Mouse (Mus musculus): ENCODE data around the gene Plekhb2. TPM values are rescaled to one million over a fixed set of nuclear protein-coding genes. Genes with fewer than 3 reads are reported as not detected.

Plekhb2 gene
- total RNA-seq, 2 experiments from 2014 or later: 66.9 to 72.3 TPM

DNA sequence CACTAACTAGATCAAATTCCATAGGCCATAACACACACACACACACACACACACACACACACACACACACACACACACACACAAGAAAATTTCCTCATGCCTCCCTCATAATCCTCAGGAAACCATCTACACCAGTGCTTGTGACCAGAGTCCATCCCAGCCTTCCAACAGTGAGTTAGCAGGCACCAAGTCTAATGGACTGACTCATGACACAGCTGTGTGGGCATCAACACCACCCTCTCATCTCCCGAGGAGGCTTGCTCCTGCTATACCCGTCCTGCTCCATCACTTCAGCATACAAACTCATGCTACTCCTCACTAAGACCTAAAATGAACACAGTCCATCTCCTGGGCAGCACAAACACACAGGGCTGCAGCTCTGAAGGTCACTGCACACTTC lies 18.8 kb upstream of the Plekhb2 start:
- no peak for DNase-seq
- intact Hi-C loops (cut with DNase I): no loop called here

DNA sequence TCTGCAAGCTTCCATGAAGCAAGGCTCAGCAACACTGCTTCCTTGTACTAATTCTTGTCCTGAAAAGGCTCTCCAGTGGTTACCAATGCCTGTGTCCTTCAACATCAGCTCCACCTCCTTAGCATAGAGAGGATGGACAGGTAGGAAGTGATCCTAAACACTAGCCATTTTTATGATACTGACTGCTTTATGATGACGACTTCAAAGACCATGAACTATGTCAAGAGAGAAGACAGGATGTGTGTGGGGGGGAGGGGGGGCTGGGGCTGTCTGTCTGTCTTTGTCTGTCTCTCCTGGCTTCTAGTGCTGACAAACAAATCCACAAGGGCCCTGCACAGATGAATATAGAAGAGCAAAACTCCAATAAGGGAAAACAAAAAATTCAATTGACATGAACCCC lies 18.4 kb upstream of the Plekhb2 start:
- intact Hi-C loops (cut with DNase I): no loop called here
- no peak for DNase-seq

DNA sequence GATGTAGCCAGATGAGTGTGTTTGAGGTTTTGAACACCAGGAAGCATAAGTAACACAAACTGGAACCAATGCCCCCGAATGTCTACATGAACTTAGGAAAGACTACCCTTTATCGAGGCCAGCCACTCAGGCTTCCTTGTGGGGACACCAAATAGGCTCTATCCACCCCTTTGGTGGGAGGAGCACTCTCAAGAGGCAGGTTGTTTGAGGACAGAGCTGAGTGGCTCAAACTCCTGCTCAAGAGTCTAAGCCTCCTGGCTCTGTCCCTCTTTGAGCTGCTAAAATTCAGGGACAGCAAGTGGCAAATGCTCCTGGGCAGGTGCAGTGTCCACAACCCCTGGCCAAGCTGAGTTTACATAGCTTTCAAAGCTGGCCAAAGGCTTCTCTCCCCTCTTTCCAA lies 14.9 kb upstream of the Plekhb2 start:
- intact Hi-C loops (cut with DNase I): no loop called here
- DNase-seq: no peak

DNA sequence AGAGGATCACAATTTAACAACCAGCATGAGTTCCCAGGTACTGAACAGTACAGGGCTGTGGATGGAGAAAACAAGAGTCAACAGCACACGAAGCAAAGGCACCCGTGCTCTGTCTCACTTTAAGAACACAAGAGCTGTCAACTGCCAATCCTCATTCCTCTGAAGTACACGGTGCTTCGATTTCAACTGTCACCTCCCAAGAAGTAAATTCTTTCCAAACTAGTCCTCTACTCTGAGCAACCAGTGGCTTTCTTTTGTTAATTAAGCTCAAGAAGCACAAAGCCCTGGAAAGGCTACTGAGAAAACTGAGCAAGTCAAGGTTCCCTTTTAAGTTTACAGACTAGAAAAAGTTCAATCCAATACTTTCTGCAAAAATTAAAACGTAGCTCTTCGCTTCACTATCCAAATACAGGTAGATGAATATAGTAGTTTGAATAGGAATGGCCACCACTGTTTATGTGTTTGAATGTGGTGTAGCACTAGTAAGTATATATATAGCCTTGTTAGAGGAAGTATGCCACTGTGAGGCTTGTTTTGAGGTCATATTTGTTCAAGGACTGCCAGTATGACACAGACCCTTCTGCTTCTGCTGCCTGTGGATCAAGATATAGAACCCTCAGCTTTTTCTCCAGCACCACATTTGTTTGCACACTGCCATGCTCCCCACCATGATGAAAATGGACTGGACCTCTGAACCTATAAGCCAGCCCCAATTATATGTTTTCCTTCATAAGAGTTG lies 11.7 kb upstream of the Plekhb2 start:
- intact Hi-C loops (cut with DNase I): no loop called here
- no peak for DNase-seq

DNA sequence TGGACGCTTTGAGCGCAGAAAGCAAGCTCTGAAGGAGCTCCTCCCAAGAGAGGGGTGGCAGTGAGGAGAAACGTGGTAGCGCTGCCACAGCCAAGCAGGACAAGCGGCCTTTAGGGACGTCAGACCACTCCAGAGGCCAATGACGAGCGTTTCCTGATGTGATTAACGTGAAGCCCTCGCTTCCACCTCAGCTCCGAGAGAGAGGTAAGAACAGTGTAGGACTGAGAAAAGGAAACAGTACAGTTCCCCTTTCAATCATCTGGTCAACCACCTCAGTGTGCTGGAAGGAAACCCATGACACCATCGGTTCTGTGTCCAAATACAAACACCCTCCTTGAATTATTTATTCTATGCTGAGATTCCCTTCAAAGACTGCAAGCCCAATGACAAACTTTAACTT lies 10.5 kb upstream of the Plekhb2 start:
- intact Hi-C loops (cut with DNase I): no loop called here

DNA sequence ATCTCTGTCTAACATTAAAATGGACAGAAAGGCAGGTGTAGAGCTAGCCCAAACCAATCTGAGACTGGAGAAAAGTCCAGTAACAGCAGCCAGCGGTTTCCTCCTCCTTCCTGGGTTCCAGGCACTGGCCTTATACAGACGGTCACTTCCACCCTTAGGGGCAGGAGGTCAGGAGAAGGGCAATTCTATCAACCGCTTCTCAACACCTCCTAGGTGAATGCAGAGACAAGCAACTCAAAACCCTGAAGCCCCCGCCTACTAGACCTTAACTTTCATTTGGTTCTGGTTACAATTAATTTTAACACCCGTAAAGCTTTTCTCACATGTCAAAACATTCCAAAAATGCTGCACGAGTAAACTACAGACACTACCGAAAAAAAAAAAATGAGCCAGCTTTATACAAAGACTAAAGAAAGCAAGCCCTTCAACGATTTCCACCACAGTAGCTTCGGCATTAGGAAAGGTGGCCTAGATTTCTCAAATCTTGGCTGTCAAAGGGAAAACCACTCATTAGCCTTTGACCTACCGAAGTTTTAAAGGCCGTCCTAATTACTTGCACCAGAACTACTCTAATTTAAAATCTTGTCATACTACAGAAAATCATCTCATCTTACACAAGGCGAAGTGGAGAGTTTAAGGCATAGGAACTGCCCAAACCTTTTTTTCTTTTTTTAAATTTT lies 7.9 kb upstream of the Plekhb2 start:
- intact Hi-C loops (cut with DNase I): no loop called here

More for the DNA sequence above, 10.5 kb upstream of the Plekhb2 start:
- no peak for DNase-seq

DNA sequence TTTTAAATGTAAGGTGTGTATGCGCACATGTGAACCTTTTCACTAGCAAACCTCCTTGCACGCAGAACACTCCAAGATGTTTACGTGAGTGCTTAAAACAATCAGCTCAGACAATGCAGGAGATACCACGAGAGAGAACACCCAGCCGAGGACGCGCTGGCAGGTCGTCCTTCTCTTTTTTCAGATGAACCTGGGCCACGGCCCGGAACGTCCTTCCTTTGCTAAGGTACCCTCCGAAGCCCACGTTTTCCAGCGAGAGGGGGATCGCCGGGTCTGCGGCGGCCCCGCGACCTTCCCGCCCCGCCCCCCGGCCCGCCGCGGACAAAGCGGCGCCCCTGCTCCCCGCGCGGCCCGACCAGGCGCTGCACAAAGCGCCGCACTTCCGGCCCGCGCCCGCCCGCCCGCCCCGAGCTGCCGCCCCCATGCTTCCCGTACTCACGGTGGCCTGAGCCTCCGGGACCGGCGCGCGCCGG lies 7.4 kb upstream of the Plekhb2 start:
- DNase-seq: peak; percentile 71 to 77
- intact Hi-C loops (cut with DNase I): no loop called here

More for the DNA sequence above, 7.9 kb upstream of the Plekhb2 start:
- peak in 1 of 2 experiments; percentile 18 for DNase-seq

DNA sequence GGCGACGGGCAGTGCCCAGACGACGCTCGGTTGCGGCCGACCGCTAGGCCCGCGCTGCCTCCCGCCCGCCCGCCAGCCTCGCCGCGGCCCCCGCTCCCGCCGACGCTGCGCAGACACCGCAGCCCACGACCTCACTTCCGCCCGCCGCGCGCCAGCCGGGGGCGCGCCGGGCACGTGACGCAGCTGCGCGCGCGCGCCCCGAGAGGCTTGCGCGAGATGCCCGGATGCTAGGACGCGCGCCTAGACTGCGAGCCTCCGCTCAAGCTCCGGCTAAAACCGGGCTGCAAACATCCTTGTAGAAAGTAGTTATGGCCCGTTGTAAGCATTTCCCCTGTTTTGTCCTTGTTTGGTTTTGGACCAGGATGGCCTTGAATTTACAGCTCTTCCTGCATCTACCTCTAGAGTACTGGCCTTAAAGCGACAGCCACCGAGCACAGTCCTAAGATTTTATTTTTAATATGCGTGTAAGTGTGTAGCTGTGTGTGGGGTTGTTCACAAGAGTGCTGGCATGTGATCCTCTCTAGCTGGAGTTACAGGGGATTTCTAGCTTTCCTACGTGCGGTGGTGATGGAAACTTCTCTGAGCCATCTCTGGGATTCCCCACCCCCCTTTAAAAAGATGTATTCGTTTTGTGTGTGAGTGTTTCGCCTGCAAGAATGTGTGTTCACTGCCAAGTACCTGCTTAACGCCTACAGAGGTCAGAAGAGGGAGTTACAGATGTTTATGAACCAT lies 6.7 kb upstream of the Plekhb2 start, which contains the start of gene Fam168b:
Gene Fam168b (minus strand): TSS at position 179 of the 732 bp plus-strand sequence.
- DNase-seq: peak; percentile 92
- intact Hi-C loops (cut with DNase I): no loop called here

DNA sequence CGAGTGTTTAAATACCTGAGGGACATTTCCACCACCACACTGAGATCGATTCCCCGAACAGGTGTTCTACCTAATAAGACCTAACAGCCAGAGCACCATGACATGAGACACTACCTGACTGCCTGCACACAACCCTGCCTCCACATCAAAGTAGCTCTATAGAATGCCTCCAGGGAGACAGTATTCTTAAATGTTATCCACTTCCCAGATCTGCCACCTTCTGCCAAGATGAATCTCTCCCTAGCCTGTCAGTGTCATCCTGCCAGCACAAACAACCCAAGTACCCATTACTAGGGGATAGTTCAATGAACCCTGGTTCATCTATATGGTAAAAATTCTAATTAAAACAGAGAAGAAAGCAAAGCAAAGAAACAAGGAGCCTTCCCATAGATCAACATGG lies 2.7 kb upstream of the Plekhb2 start:
- intact Hi-C loops (cut with DNase I): no loop called here

DNA sequence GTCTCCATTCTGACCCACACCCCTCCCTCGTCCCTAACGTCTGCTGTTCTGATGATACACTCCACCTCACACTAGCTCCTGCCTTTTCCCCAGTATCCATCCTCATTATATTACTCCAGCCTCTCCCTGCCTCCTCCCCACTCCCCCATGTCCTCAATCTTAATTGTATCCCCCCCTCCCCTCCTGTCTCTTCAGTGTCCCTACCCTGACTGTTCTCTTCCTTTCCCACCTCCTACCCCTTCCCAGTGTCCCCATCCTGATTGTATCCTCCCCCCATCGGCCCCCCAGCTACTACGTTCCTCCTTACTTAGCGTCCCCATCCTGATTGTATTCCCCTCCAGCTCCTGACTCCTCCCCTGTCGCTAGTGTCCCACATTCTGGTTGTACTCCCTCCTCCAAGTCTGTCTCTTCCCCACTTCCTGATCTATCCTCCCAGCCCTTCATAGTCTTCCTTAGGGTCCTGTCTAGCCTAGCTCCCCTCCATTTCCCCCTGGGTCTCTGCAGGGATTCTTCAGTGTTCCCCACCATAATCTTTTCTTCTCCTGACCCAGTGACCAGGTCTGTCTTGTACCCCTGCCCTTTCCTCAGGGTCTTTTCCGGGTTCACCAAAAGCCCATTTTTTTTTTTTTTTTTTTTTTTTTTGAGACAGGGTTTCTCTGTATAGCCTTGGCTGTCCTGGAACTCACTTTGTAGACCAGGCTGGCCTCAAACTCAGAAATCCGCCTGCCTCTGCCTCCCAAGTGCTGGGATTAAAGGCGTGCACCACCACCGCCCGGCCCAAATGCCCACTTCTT lies 764 bp downstream of the Plekhb2 start:
- DNase-seq: no peak
- intact Hi-C loops (cut with DNase I): no loop called here

More for the DNA sequence above, 2.7 kb upstream of the Plekhb2 start:
- no peak for DNase-seq

DNA sequence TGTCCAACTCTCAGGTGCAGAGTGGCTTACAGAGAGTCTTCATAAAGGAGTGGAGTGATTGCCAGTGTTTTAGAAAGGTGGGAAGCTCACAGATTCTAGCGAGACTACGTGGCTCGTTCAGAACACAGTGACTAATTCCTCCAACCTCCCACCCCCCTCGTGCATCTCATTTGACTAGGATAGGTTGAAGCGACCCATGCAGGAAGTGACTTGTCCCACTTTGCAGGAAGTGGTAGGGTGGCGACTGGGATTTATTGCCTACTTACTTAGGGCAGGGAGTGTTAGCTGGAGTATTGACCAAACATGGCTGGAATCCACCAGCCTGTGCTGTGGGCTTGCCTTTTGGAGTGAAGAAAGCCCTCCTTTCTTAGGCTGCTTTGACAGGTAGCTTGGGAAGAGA lies 1.8 kb downstream of the Plekhb2 start:
- intact Hi-C loops (cut with DNase I): no loop called here
- no peak for DNase-seq

DNA sequence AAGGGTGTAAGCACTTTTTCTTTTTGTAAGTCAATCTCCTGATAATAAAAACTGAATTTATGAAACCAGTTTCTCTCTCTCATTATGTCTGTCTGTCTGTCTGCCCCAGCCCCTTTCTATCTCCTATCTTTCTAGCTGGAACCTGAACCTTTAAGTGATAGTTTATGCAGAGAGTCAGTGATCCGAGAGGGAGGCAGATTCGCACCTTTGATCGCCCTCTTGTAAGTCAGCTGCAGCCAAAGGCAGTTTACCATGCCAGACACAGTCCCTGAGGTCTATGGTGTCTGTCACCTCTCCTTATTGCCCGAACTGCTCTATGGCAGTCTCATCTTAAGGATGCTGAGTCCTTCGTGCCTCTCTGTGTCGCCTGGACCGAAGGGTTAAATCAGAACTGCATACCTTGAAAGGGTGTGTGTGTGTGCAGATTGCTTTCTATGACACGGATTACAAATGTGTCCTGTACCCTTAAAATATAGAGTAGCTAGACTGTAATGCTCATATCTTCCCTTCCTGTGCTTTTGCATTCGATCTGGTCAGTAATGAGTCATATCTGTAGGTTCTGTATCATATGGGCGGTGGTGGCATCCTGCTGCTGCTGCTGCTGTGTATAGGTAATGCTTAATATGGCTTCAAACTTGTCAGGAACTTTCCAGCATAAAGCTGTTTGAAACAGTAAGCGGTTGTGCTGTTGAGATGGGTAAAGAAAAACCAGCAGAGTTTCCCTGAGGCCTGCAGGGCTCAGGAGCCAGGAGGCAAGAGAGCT lies 2.5 kb downstream of the Plekhb2 start:
- intact Hi-C loops (cut with DNase I): no loop called here
- DNase-seq: no peak

DNA sequence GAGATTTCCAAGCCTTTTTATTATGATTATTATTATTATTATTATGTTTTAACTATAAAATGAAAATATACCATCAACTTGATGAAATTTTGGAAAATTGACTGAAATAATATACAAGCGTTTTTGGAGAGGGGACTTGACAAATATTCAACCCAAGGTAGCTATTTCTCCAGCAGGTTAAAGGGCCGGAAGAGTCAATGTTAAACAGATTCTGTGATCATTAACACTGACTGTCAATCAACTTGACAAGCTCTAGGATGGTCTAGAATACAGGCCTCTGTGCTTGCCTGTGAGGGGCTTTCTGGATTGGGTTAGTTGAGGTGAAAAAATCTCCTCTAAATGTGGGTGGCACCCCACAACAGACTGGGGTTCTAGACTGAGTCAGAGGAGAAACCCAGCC lies 4.0 kb downstream of the Plekhb2 start:
- no peak for DNase-seq
- intact Hi-C loops (cut with DNase I): no loop called here

DNA sequence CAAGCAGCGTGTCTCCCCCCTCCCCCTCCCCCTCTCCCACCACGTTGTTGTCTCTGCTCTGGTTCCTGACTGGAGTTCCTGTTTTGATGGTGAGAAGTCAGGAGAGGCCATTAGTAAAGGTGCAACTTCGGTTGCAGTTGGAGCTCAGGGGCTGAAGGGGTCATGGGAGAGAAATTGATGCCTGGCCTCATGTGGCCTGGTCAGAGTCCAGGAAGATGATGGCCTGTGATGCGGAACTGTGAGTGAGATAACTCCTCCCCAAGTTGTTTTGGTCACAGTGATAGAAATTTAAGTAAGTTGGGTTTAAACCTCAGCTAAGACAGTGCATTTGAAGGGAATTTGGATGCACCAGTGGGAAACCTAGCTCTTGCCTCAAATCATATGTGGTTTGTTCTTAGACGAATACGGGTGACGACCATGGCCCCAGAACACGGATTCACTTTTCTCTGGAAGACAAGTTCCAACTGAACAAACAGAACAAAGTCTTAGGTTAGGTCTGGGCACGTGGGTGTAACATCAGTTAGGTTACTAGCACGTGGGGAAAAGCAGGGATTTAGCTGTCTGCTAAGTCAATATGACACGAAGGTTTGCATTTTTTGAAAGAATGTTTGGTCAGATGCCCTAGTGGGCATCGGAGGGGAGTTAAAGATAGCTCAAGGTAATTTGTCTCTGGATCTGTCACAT lies 5.4 kb downstream of the Plekhb2 start:
- no peak for DNase-seq
- intact Hi-C loops (cut with DNase I): no loop called here

DNA sequence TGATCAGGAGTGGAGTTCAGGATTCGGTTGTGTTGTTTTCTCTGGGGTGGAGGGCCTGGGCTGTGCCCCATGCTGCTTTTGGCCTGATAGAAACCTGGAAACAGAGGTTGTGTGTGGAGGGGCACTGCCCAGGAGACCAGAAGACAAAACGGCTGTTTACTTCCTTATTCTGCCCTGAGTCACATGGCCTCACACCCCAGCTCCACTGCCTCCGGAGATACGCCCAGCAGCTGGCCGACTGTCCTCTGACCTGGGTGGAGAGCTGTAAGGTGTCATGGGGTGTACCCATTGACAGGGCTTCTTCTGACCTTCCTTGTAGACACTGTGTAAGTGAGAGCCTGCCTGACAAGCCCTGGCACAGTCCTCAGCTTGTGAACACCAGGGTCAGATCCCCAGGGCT lies 8.9 kb downstream of the Plekhb2 start:
- intact Hi-C loops (cut with DNase I): no loop called here
- DNase-seq: no peak

DNA sequence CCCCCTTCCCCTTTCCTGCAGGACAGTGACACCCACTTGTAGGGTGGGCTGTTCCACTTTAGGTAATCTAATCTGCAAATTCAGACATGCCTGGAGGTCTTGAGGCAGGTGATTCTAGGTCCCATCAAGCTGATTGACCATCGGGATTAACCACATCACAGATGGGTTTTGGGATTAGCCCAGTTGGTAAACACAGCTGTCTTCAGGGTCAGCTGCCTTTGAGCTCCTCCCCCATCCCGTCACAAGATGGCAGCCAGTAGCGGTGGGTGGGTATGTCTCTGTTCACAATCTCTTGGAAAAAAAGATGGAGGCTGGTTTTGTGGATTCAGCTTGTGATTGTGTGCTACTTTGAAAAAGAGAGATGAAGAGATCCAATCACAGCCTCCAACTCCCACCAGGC lies 10.0 kb downstream of the Plekhb2 start:
- DNase-seq: no peak
- intact Hi-C loops (cut with DNase I): loop anchor here (10.0 kb wide), 1 partner anchor 215 kb away; no protein-coding TSS in a partner anchor

DNA sequence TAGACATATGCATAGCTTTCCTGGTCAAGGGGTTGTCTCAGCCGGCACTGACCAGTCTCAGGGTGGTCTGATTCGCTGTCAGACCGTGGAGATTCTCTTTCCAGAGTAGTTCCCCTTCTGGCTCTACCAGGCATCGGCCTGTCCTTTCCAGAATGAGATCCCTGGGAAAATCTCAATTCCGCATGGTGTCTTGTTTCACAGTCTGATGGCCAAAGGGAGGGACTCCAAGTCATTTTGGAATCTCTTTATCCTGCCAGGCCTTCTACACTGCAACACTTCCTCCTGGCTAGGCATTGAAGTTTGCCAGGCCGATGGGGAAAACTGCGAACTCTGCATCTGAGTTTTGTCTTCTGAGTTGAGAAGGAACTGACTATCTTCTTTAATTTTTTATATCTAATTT lies 10.4 kb downstream of the Plekhb2 start:
- DNase-seq: no peak
- intact Hi-C loops (cut with DNase I): loop anchor here (10.0 kb wide), 1 partner anchor 215 kb away; no protein-coding TSS in a partner anchor

DNA sequence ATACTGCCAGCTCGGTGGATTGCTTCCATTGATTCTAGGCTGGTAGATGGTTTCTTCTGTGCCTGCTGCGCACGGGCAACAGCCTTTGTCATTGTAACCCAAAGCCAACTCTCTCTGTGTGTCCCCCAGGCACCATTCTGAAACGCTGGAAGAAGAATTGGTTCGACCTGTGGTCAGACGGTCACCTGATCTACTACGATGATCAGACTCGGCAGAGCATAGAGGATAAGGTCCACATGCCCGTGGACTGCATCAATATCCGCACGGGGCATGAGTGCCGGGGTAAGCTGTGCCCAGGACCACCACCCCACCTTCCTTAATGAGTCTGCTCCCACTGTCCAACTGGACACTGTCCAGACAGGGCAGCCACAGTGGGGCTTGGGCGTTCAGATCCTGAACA lies 13.1 kb downstream of the Plekhb2 start:
- no peak for DNase-seq
- intact Hi-C loops (cut with DNase I): loop anchor here (10.0 kb wide), 1 partner anchor 218 kb away; no protein-coding TSS in a partner anchor

DNA sequence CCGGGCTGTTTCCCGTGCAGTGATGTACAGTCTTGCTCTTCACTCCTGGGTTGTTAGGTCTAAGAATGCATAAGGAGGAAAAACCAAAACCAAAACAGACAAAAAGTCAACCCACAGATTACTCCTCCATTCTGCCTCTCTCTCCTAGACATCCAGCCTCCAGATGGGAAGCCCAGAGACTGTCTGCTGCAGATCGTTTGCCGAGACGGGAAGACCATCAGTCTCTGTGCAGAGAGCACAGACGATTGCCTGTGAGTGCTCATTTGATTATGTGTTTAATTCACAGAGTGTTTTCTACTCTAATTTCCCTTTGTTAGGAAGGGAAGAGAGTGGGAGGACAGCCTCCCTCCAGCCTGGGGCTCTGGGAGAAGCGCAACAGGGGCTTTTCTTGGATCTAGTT lies 13.5 kb downstream of the Plekhb2 start:
- intact Hi-C loops (cut with DNase I): loop anchor here (10.0 kb wide), 1 partner anchor 219 kb away; no protein-coding TSS in a partner anchor
- DNase-seq: no peak

Data from heart, postnatal 10 days (tissue).